Mouse (Mus musculus) layer of hippocampus, postnatal 25 days (tissue): ENCODE measurements around the gene Fer1l5. TPM values are rescaled to one million over a fixed set of nuclear protein-coding genes. Genes with fewer than 3 reads are reported as not detected.

Source experiments
- DNase-seq, 2 experiments: peaks; one replicate each; pipeline ENCODE4 v3.0.0; 2022; ENCODE audit warnings: mixed read lengths in 2 of 2, low spot score in 1 of 2; ENCODE audit errors: extremely low spot score in 1 of 2
- total RNA-seq, 2 experiments: library from RNA; stranded (reverse); gene quantifications; 2 replicates each; pipeline ENCODE4 v1.2.3; 2021

The Fer1l5 gene
- total RNA-seq, 2 experiments from 2014 or later: not detected

- no peak for DNase-seq
Measured at GRCm38 (mm10) chr1:36404531-36404930, 32.4 kb downstream of the Fer1l5 start.

GRCm38 (mm10) chr1:36429511-36429910 lies 57.4 kb downstream of the Fer1l5 start:
- no peak for DNase-seq

GRCm38 (mm10) chr1:36432999-36433398 lies 60.9 kb downstream of the Fer1l5 start:
- no peak for DNase-seq

DNA sequence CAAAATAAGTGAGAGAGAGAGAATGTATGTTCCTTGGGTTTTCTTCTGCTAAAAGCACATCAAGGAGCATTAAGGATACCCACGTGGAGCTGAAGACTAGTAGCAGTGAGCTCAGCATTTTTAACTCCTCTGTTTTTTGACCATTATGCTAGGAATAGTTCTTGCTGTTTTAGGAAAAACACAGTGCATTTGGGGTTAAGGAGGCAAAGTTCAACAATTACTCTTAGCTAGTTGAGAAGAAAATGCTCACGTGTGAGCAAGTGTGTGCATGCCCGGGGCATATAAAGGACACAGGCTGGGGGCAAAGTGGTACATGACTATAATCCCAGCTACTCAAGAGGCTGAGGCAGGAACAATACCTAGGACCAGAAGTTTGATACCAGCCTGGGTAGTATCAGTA lies 61.5 kb downstream of the Fer1l5 start:
- no peak for DNase-seq

DNA sequence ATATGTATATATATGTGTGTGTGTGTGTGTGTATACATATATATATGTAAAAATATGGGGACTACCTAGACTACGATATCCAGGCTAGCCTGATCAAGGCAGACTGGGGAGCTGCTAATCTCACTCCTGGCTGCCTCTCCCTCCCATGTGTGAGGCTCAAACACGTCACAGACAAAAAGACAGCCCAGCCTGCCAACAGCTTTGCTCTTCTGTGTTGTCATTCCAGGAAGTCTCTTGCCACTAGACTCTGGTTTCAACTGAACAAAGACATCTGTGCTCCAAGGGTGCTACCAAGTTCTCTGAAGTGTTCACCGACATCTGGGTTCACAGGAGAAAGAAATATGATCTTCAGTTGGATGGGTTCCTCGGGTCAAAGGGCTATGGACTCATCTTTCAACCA lies 63.0 kb downstream of the Fer1l5 start:
- no peak for DNase-seq

- no peak for DNase-seq
Measured at GRCm38 (mm10) chr1:36436515-36436914, 64.4 kb downstream of the Fer1l5 start.

GRCm38 (mm10) chr1:36437223-36437622 lies 65.1 kb downstream of the Fer1l5 start:
- no peak for DNase-seq

GRCm38 (mm10) chr1:36441101-36441500 lies 69.0 kb downstream of the Fer1l5 start:
- peak in 1 of 2 experiments; percentile 32 for DNase-seq

GRCm38 (mm10) chr1:36444471-36445464 lies 72.7 kb downstream of the Fer1l5 start, which contains the start of gene Lman2l:
TSS of gene Lman2l (minus strand) at chr1:36445271.
- DNase-seq: peak; percentile 79 to 85

DNA sequence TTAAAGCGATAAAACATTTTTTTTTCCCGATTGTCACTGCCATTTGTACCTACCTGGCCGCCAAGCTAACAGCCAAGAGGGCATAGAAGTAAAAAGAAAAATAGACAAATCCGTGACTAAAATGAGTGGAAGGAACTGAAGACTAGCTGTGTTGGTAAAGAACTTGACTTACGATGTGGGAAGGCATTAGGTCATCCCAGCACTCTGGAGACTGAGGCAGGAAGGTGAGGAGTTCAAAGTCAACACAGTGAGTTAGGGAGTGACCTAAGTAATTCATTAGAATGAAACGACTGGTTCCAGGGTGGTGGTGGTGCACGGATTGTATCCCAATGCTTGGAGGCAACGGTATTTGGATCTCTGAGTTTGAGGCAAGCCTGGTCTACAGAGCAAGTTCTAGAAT lies 73.4 kb downstream of the Fer1l5 start:
- no peak for DNase-seq

GRCm38 (mm10) chr1:36446106-36446824 lies 74.2 kb downstream of the Fer1l5 start:
- DNase-seq: no peak

DNA sequence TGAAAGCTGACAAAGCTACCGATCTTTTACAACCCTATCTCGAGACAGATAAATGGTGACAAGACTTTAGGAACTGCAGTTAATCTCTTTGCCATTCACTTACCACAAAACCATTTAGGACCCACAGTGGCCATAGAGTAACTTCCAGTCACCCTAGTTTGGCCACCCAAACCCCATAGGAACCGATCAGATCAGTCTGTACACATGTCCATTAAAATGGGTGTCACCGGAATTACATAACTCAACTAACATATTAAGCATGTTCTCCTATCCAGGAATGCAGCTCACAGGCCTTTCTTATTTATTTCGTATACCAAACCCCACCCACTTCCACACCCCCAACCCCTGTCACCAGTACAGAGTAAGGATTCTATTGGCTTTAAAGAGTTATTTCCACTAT lies 74.8 kb downstream of the Fer1l5 start:
- DNase-seq: no peak

- no peak for DNase-seq
Measured at GRCm38 (mm10) chr1:36454055-36454815, 82.1 kb downstream of the Fer1l5 start.

DNA sequence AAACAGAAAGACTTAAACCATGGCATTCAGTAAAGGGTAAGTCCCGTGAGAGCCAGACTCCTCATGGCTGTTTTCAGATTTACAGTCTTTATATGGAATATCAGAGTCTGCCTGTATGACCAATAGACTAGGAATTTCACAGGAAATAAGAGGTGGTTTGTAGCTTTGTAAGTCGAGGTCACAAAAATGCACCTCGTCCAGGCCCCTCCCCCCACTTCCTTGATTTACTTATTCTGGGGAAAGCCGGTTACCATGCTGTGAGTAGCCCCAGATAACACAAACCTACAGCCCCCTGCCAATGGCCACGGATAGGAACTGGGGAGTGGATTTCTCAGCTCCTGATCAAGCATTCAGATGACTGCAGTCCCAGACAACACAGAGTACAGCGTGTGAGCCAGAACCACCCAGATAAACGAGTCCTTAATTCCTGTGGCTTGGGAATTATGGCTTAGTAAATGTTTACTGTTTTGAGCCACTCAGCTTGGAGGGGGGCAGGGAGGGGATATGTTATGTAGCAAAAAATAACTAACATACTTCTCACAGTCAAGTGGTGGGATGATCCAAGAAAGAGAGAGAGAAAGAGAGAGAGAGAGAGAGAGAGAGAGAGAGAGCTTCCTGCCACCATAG lies 85.4 kb downstream of the Fer1l5 start:
- no peak for DNase-seq

GRCm38 (mm10) chr1:36458169-36458568 lies 86.1 kb downstream of the Fer1l5 start:
- no peak for DNase-seq

DNA sequence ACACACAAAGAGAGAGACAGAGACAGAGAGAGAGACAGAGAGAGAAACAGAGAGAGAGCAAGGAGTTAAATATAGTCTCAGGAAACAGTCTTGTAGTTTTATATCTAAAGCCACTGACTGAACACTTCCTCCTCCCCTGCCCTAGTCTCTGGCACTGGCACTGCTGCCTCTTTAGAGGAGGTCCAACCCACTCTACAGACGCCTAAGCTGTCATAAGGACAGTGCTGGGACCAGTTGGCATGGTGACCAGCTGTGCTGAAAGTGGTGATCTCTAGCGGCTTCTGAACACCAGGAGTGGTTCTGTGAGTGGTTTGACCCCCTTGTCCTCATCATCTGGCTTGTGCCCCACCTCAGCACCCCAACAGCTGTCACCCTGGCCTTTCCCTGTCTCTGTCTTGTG lies 89.7 kb downstream of the Fer1l5 start:
- DNase-seq: no peak

- no peak for DNase-seq
Measured at GRCm38 (mm10) chr1:36465641-36466160, 93.6 kb downstream of the Fer1l5 start.

- no peak for DNase-seq
Measured at GRCm38 (mm10) chr1:36467446-36467845, 95.4 kb downstream of the Fer1l5 start.

DNA sequence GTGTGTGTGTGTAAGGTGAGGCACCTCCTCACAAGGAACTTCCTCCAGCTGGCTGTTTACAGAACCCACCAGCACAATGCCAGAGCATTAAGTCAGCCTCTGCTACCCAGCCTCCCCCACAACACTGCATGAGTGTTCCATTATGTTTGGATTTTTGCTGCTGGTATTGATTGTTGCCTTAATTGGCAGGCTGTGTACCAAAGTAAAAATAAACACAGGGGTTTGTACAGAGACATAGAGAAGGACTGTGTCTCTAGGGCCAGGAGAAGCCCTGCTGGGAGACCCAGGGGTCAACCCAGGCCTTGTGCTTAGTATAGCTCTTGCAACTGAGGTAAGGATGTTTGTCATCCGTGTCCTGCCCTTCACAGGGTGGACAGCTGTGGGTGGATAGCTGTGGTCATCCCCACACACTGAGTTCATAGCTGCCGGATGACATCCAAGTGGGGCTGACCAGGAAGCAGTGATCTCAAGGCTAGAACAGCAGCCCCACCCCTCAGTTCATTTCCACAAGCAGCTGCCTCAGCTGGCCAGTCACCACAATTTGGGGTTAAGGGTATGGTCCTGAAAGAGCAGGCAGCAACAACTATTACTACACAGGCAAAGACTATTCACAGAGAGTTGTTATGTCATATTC lies 97.8 kb downstream of the Fer1l5 start:
- no peak for DNase-seq
